Mouse (Mus musculus) forebrain, embryonic 10.5 days (tissue): ENCODE results near the gene Lrp1. TPM values are rescaled to one million over a fixed set of nuclear protein-coding genes. Genes with fewer than 3 reads are reported as not detected.

Experiments
- DNase-seq: peaks from one replicate; pipeline ENCODE4 v3.0.0-alpha.2; 2017; ENCODE audit warnings: low spot score; ENCODE audit errors: extremely low spot score
- H3K27ac ChIP-seq: fragments of 300-500 bp; sonication (generic); 2 replicates; pipeline ENCODE4 v1.5.1; 2016; ENCODE audit warnings: mild to moderate bottlenecking
- H3K27me3 ChIP-seq: fragments of 300-500 bp; sonication (generic); 2 replicates; pipeline ENCODE4 v1.6.1; 2016; ENCODE audit warnings: mild to moderate bottlenecking; ENCODE audit not compliant: poor library complexity, severe bottlenecking
- H3K36me3 ChIP-seq: fragments of 300-500 bp; sonication (generic); replicated peaks from 2 replicates; pipeline ENCODE4 v1.6.1; 2016; ENCODE audit warnings: mild to moderate bottlenecking, moderate library complexity
- H3K4me1 ChIP-seq: fragments of 300-500 bp; sonication (generic); 2 replicates; pipeline ENCODE4 v1.6.1; 2016
- H3K4me3 ChIP-seq: fragments of 300-500 bp; sonication (generic); 2 replicates; pipeline ENCODE4 v1.5.1; 2016; ENCODE audit warnings: mild to moderate bottlenecking, moderate library complexity
- H3K9me3 ChIP-seq: fragments of 300-500 bp; sonication (generic); 2 replicates; pipeline ENCODE4 v1.6.1; 2016; ENCODE audit warnings: mild to moderate bottlenecking, moderate library complexity
- WGBS: fragments of 180-500 bp; shearing (Covaris S2); methylation state at CpG from one replicate; pipeline ENCODE4 v1.1.7; 2016; 5-methylcytosine and 5-hydroxymethylcytosine counted together
- polyA plus RNA-seq: library from polyadenylated mRNA; unstranded; fragments of >200 nt; fragmentation: Nextera tagmentation; extraction: Ambion mirVana; gene quantifications from 2 replicates; pipeline ENCODE4 v1.2.1, GENCODE M21; 2016

Gene Lrp1
- polyA plus RNA-seq, 1 experiment from 2014 or later, result 67.4 TPM

- H3K4me1 ChIP-seq, result peaks cover 79% of the 10 kb centered on the region
- H3K36me3 ChIP-seq, result peaks cover 6% of the 10 kb centered on the region; the same call in 1 of the 2 replicates
- no peak for DNase-seq
- H3K4me3 ChIP-seq, result peak overlapping the region; percentile 85
- 0 out of 2 replicates have a peak, but pooled peaks cover 4% of the 10 kb centered on the region for H3K27me3 ChIP-seq
- WGBS, result 39% methylated on average over 8 of the region's 8 CpGs
- no peaks in the 10 kb centered on the region for H3K9me3 ChIP-seq
- H3K27ac ChIP-seq, result peak overlapping the region; percentile 97
Observed at GRCm38 (mm10) chr10:127619119-127619721, 1.7 kb downstream of the Lrp1 start.

- Histone ChIP-seq H3K4me3 (peak overlapping the region; percentile 85), H3K9me3 (no peaks in the 10 kb centered on the region), H3K27me3 (0 out of 2 replicates have a peak, but pooled peaks cover 4% of the 10 kb centered on the region), H3K4me1 (peaks cover 89% of the 10 kb centered on the region), H3K36me3 (peaks cover 13% of the 10 kb centered on the region), H3K27ac (0 out of 2 replicates have a peak overlapping the region, but pooled peaks have one; percentile 2)
- WGBS, result 66% methylated on average over 6 of the region's 6 CpGs
- DNase-seq, result no peak
Observed at GRCm38 (mm10) chr10:127618173-127618572, 2.8 kb downstream of the Lrp1 start.

GRCm38 (mm10) chr10:127617294-127617693 is 3.7 kb downstream of the Lrp1 start:
- peak overlapping the region; percentile 19 for H3K4me3 ChIP-seq
- peaks cover 92% of the 10 kb centered on the region for H3K4me1 ChIP-seq
- peaks cover 22% of the 10 kb centered on the region for H3K36me3 ChIP-seq
- no peak for DNase-seq
- H3K9me3 ChIP-seq, result no peaks in the 10 kb centered on the region
- peak overlapping the region; percentile 69 for H3K27ac ChIP-seq
- WGBS, result 77% methylated on average over 4 of the region's 4 CpGs
- 0 out of 2 replicates have a peak, but pooled peaks cover 4% of the 10 kb centered on the region for H3K27me3 ChIP-seq

DNA sequence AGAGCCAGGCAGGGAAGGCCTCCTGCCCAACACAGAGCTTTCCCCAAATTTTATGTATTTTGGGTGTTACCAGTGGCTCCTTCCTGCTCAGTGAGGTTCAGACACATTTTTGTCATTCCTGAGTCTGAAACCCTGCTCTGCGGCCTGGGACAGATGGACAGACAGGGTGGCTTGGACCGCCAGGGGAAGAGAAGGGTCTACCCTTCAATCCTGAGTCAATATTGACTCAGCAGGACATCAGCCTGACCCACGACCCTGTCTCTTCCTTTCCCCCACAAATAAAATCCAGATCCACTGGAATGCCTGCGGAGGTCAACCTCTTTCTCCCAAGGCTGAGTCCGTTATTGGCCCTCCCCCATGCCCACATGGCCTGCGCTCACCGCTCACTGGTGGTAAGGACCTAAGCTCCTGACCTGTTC is 4.7 kb downstream of the Lrp1 start:
- Histone ChIP-seq H3K27ac (peak overlapping the region; percentile 83), H3K4me1 (peaks cover 90% of the 10 kb centered on the region), H3K4me3 (peak overlapping the region; percentile 16; the same call in 1 of the 2 replicates), H3K27me3 (peaks cover 9% of the 10 kb centered on the region; the same call in 1 of the 2 replicates), H3K9me3 (no peaks in the 10 kb centered on the region), H3K36me3 (peaks cover 32% of the 10 kb centered on the region)
- DNase-seq, result no peak
- WGBS, result 40% methylated on average over 7 of the region's 7 CpGs

GRCm38 (mm10) chr10:127615591-127615990 is 5.4 kb downstream of the Lrp1 start:
- peaks cover 9% of the 10 kb centered on the region; the same call in 1 of the 2 replicates for H3K27me3 ChIP-seq
- peaks cover 89% of the 10 kb centered on the region for H3K4me1 ChIP-seq
- no peak for DNase-seq
- peak overlapping the region; percentile 83 for H3K27ac ChIP-seq
- peak overlapping the region; percentile 21 for H3K4me3 ChIP-seq
- peaks cover 39% of the 10 kb centered on the region for H3K36me3 ChIP-seq
- no peaks in the 10 kb centered on the region for H3K9me3 ChIP-seq
- WGBS, result 63% methylated on average over 3 of the region's 3 CpGs

DNA sequence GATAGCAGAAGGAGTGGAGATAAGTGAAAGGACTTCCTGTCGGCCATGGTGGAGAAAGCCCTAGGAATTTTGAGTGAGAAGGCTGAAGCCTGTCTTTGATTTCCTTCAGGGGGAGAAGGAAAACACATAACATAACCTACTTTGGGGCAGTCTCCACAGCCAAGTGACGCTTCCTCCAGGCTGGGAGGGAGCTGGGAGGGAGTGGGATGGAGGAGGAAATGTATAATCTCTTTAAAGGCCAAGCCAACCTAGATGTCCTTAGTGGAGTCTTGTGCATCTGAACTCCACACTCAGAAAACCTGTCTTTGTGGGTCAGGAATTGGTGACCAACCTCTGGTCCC is 5.9 kb downstream of the Lrp1 start:
- Histone ChIP-seq H3K27ac (peak overlapping the region; percentile 83), H3K9me3 (no peaks in the 10 kb centered on the region), H3K4me1 (peaks cover 83% of the 10 kb centered on the region), H3K4me3 (peak overlapping the region; percentile 19), H3K27me3 (peaks cover 5% of the 10 kb centered on the region; the same call in 1 of the 2 replicates), H3K36me3 (peaks cover 45% of the 10 kb centered on the region)
- no peak for DNase-seq
- WGBS, result 37% methylated on average over 2 of the region's 2 CpGs

- Histone ChIP-seq H3K36me3 (peaks cover 51% of the 10 kb centered on the region), H3K4me3 (peak overlapping the region; percentile 19), H3K4me1 (peaks cover 82% of the 10 kb centered on the region), H3K9me3 (no peaks in the 10 kb centered on the region), H3K27ac (peak overlapping the region; percentile 83), H3K27me3 (peaks cover 5% of the 10 kb centered on the region; the same call in 1 of the 2 replicates)
- no peak for DNase-seq
- WGBS, result 31% methylated on average over 12 of the region's 12 CpGs
Observed at GRCm38 (mm10) chr10:127614236-127615033, 6.5 kb downstream of the Lrp1 start.

DNA sequence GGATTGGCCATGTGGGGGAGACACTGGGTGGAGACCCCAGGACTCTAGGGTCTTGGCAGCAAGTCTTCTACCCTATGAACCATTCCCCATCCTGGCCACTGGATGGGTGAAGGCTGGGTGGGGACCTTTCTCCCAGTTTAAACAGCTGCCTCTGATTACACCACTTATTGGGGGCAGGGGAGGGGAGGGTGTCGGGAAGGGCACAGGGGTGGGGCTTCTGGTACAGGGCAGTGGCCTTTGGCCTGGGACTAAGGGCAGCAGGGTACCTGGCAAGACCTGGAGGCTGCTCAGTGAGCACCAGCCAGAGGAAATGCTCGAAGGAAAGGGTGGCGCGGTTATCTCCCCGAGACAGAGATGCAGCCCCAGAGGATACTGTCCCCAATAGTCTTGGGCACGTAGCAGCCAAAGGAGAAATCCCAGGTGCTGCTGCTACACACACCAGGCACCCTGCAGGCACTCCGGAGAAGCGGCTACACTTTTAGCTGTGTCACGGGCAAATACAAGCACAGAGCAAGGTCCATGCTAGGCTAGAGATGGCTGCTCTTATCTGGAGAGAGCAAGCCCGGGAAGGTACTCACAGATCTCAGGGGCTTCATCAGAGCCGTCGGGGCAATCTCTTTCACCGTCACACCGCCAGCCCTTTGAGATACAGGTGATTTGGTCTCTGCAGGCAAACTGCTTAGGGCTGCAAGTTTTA is 8.7 kb downstream of the Lrp1 start:
- DNase-seq, result no peak
- H3K27ac ChIP-seq, result no peak overlapping the region
- H3K4me1 ChIP-seq, result peaks cover 69% of the 10 kb centered on the region
- H3K9me3 ChIP-seq, result no peaks in the 10 kb centered on the region
- peaks cover 69% of the 10 kb centered on the region for H3K36me3 ChIP-seq
- WGBS, result 85% methylated on average over 14 of the region's 14 CpGs
- H3K27me3 ChIP-seq, result peaks cover 5% of the 10 kb centered on the region; the same call in 1 of the 2 replicates
- H3K4me3 ChIP-seq, result no peak overlapping the region

DNA sequence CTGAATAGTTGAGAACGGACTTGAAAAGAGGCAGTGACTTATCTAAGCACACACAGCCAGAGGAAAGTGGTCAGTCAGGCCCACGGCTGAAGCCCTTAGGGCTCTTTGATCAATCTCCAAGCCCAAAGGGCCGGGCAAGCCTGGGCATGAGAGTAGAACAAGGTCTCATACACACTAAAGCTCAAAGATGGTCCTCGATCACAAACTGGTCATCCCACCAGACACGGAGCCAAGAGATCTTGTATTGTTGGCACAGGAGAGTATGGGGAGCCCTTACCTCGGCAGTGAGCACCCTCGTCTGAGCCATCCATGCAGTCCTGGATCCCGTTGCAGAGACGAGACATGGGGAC is 10.9 kb downstream of the Lrp1 start:
- 83% methylated on average over 9 of the region's 9 CpGs for WGBS
- H3K36me3 ChIP-seq, result peaks cover 87% of the 10 kb centered on the region
- H3K27me3 ChIP-seq, result peaks cover 5% of the 10 kb centered on the region; the same call in 1 of the 2 replicates
- H3K4me3 ChIP-seq, result no peak overlapping the region
- H3K27ac ChIP-seq, result no peak overlapping the region
- peaks cover 47% of the 10 kb centered on the region for H3K4me1 ChIP-seq
- no peaks in the 10 kb centered on the region for H3K9me3 ChIP-seq
- DNase-seq, result no peak

GRCm38 (mm10) chr10:127609415-127610065 is 11.4 kb downstream of the Lrp1 start:
- DNase-seq, result no peak
- Histone ChIP-seq H3K36me3 (peaks cover 92% of the 10 kb centered on the region), H3K4me1 (peaks cover 42% of the 10 kb centered on the region), H3K27me3 (peaks cover 5% of the 10 kb centered on the region; the same call in 1 of the 2 replicates), H3K27ac (0 out of 2 replicates have a peak overlapping the region, but pooled peaks have one; percentile 66), H3K4me3 (no peak overlapping the region), H3K9me3 (no peaks in the 10 kb centered on the region)
- 79% methylated on average over 9 of the region's 9 CpGs for WGBS

GRCm38 (mm10) chr10:127607059-127607458 is 13.9 kb downstream of the Lrp1 start:
- Histone ChIP-seq H3K36me3 (peaks cover 98% of the 10 kb centered on the region), H3K27ac (no peak overlapping the region), H3K4me1 (peaks cover 29% of the 10 kb centered on the region), H3K4me3 (no peak overlapping the region), H3K9me3 (no peaks in the 10 kb centered on the region), H3K27me3 (peaks cover 3% of the 10 kb centered on the region; the same call in 1 of the 2 replicates)
- no peak for DNase-seq
- WGBS, result 89% methylated on average over 7 of the region's 7 CpGs

DNA sequence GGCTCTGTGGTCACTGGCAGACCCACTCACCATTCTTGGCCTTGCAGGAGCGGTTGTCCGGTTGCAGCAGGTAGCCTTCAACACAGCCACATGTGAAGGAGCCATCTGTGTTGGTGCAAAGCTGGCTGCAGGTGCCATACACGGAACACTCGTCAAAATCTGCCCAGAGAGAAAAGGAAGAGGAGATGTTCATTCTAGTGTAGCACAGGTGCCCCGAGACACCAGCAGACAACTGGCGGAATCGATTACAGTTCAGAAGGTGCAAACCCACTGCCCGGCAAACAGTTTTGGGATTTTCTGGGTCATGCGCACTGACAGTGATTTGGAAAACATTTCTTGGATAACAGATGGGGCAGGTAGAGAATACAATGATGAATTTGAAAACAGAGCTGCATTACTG is 15.2 kb downstream of the Lrp1 start:
- Histone ChIP-seq H3K27ac (no peak overlapping the region), H3K4me1 (peaks cover 28% of the 10 kb centered on the region), H3K4me3 (no peak overlapping the region), H3K36me3 (peaks cover 98% of the 10 kb centered on the region), H3K9me3 (no peaks in the 10 kb centered on the region), H3K27me3 (no peaks in the 10 kb centered on the region)
- DNase-seq, result no peak
- WGBS, result 94% methylated on average over 9 of the region's 9 CpGs
